Mouse (Mus musculus) testis, postnatal 10 days (tissue): ENCODE measurements around the gene Klhdc7b.

Source experiments
- DNase-seq: peaks from one replicate; pipeline ENCODE4 v3.0.0; 2021; ENCODE audit warnings: low spot score

Klhdc7b gene

GRCm38 (mm10) chr15:89428136-89428790 lies 43.5 kb downstream of the Klhdc7b start:
- DNase-seq = peak; percentile 44

DNA sequence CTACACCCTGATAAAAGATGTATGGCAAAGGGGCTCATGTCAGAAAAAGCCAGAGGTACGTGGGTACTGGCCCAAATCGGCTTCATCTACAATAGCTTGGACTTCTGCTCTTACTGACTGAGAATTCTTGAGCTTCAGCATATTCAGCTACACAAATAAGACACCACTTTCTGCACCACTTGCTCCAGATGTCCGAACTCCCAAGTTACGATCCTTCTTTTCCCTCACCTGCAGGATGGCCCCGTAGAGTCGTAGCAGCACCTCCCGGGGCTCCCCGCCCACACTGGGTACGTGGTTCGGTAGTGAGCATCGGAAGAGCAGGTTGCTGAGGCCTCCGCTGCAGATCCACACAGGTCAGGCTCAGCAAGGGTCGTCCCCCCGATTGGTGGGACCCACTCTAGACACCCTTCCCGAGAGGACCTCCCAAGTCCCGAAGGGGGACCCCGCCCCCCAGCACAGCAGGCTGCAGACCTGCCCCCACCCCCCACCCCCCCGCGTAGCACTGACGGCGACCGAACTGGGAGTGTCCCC lies 44.2 kb downstream of the Klhdc7b start:
- DNase-seq = no peak

GRCm38 (mm10) chr15:89429352-89430221 lies 44.9 kb downstream of the Klhdc7b start, which contains the start of the genes C730034F03Rik, Gm44502 and Chkb:
Gene C730034F03Rik (plus strand): TSS chr15:89429589.
Gene Gm44502 (minus strand): TSS chr15:89429696.
Gene Chkb (minus strand): TSS chr15:89429908.
- peak; percentile 94 for DNase-seq

- DNase-seq = peak; percentile 35
Measured at GRCm38 (mm10) chr15:89430341-89430740, 45.6 kb downstream of the Klhdc7b start.

- DNase-seq = peak; percentile 32
Measured at GRCm38 (mm10) chr15:89430771-89431170, 46.1 kb downstream of the Klhdc7b start.

- DNase-seq = no peak
Measured at GRCm38 (mm10) chr15:89431271-89431670, 46.6 kb downstream of the Klhdc7b start.

GRCm38 (mm10) chr15:89431806-89432205 lies 47.1 kb downstream of the Klhdc7b start:
- DNase-seq = no peak

DNA sequence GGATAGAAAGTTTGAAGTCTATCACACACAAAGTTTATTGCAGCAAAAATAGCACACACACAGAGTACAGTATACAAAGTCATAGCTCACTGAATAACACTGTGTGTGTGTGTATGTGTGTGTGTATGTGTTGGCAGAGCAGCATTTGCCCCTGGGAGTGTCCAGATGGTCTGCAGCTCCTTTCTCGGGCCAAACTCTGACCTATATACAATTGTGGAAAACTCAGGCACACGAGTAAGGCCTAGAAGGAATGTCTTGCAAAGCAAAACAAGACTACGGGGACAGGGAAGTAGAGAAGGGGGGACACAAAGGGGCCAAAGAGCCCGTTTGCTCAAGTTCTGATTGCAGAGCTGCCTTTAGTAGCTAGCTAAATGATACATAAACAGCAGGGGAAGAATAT lies 48.2 kb downstream of the Klhdc7b start:
- no peak for DNase-seq

DNA sequence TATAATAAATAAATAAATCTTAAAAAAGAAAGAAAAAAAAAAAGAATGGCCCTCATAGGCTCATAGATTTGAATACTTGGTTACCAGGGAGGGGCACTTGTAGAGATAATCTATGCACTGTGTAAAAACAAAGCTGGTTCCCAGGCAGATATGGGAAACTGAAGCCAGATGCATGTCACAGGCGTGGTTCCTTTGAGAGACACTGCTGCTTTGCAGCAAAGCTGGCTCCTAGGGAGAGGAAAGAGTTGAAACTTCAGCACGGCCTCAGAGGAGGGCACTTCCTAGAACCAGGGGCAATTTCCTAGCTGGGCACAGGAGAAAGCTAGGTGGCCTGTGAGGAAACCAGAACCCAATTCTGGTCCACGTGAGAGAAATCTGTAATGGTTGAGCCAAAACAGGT lies 49.4 kb downstream of the Klhdc7b start:
- DNase-seq = no peak

DNA sequence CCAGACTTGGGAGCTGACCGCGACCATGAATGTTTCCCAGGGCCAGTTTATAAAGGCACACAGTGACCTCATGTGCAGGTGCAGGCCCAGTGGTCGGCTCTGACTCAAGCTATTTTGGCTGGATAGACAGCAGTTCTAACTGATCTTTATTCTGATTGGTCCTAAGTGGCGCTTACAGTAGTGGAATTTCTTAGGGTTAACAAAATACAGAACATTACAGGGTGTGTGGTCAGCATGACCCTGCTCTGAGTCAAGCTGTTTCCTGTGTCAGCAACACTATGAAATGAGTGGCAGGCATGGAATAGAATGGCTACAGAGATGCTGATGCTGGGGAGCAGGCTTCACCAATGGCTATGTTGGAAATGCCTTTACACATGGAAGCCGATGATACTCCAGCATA lies 51.2 kb downstream of the Klhdc7b start:
- no peak for DNase-seq
